Mouse (Mus musculus) testis, postnatal 10 days (tissue): ENCODE results near the gene Acacb.

Source experiments
- DNase-seq: peaks from one replicate; pipeline ENCODE4 v3.0.0; 2021; ENCODE audit warnings: low spot score

Acacb gene

DNA sequence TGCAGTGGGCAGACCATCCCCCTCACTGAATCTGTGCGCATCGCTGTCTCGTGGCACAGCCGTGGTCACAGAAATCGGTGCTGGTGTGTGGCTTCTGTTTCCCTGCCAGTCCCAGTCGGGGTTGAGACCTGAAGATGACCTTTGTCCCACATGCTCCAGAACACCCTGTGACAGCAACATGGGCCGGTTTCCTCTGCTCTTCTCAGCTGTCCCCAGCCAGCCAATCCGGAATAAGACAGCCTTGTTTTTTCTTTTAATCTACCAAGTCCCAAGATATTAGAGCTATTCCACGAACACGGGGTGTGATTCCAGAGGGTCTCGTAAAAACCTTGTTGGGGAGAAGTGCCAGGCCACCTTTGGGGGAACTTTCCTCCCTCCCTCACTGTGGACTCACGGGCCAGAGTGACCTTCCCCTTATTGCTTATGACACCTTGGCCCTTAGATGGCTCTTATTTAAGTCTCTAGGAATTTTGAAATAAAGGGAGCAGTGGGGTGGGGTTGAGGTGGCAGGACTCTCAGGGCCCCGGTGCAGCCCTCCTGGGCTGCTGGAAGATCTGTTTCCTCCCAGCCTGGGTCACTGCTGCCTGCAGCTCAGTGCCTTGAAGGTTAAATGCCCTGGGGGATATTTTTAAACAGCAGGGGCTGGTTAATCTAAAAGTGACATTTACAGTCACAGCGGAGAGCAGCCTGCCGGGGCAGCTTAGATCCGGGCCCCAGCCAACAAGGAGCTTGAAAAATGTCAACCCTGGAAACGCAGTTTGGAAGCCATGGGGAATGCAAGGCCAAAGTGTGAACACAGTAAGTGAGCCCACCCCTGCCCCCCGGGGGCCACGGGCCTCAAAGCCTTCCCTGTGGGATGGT lies at the start of gene Acacb:
TSS of gene Acacb (plus strand) at position 508 of the 861 bp plus-strand sequence.
- DNase-seq, result no peak

DNA sequence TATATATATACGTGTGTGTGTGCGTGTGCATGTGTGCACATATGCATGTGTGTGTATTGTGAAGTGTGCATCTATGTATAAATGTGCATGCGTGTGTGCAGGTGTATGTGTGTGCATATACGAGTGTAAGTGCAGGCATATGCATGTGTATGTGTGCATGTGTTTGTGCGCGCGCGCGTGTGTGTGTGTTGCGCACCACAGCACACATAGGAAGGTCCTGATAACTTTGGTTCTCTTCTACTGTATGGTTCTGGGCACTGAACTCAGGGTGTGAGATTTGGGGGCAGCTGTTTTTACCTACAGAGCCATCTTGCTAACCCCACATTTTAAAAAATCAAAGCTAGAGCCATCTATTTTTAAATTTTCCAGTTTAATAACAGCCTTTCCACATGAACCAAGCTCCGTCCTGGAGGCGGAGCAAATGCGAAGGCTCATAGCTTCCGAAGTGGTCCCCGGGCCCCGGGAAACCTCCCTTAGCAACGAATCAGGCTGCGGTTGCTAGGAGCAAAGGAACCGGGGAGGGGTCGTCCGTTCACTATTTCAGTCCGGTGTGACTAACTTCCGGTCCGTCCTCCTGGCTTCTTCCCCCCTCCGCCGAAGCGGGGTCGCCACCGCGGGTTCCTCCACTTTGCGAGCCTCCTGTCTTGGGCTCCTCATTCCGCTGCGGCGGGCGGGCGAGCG lies 46.5 kb upstream of the Acacb start:
- peak; percentile 95 for DNase-seq

DNA sequence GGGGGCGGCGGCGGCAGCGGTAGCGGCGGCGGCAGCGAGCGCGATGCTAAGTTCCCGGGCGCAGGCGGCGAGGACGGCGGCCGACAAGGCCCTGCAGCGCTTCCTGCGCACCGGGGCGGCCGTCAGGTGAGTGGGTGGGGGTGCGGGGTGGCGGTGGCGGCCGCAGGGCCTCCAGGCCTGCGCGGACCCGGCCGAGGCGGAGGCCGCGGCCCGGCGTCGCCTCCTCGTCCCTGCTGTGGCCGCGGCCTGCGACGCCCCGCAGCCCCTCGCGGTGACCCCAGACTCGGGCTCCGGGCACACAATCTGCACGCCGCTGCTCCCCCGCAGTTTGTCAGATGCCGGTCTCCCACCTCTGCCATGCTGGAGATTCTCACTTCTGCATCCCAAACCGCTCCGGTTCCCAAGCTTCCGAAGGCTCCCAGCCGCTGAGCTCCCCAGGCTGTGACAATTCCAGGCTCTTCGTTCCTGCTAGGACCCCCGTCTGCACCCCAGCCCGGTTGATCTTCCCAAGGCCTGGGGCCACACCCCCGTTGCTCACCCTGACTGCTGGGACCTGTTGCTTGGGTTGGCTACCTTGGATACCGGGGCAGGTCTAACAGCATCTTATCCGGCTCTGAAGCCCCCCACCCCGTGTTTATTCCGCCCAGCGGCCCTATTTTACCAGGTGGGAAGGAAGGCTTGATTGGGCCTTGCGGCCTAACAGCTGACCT lies 45.8 kb upstream of the Acacb start:
- DNase-seq, result peak; percentile 54

DNA sequence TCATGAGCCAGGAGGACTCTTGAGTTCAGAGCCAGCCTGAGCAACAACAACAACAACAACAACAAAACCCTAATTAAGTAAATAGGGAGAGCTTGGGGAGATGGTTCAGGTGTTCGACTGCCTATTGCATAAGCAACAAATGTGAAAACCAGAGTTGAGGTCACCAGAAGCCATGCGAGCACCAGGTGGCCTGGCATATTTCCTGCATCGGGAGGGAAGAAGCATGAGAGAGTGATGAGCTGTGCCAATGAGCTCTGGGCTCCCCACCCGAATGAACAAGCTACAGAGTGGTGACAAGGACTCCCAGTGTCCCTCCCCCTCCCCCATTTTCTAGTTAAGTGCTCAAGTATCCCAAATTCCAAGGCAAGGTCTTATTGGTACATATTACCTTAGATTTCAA lies 44.5 kb upstream of the Acacb start:
- DNase-seq, result no peak

DNA sequence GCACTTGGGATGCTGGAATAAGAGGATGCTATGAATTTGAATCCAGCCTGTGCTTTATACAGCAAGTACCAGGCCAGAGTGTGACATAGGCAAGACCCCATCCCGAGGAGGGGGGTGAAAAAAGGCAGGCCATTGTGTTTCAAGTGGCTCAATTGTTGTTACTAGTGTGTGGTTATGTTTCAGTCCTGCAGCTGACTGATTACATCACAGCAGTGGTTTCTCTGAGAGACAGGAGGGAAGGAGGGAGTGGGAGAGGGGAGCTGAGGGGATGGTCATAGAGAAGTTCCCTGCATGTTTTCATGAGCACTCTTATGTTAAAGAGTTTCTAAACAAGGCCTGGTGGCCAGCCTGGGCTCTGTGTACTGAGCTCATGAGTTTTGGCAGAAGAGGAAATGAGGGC lies 43.5 kb upstream of the Acacb start:
- no peak for DNase-seq

DNA sequence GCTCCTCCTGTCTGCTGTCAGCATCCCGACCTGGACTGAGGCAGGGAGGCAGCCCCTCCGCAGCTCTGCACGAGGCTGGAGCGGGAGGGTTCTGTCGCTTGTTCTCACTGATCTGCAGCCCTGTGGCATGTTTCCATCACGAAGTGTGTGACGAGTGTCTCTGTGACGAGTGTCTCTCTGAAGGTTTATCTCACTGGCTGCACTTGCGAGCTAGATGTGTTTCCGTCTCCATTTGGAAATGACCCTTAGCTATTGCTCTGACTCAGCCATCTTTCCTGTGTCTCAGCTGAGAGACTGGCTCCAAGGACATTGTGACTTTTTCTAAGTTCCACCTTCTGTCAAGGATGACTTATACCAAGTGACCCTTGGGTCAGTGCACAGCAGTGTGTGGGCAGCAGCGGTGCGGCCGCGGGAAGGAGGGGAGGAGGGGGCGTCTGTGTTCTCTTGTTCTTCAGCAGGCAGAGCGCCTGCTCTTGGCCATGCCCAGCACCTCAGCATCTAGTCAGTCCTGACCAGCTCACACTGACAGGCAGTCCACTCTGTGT lies 39.9 kb upstream of the Acacb start:
- DNase-seq, result no peak

DNA sequence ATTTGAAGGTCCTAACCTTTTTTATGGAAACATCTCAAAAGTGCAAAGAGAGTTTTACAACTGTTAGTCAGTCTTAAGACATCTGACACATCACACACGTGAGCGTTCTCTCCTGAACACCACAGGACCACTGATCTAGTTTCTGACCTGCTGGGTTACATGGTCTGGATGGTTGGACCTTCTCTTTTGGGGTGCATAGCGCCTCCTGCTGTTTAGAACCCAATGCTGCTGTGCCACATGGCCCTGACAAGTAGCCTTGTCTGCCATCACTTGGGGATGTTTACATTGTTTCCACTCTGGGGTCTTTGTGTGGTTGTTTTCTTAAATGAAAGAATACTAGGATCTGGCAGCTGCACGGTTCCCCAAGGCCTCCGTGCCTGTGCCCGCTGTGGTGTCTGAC lies 33.0 kb upstream of the Acacb start:
- DNase-seq, result no peak

DNA sequence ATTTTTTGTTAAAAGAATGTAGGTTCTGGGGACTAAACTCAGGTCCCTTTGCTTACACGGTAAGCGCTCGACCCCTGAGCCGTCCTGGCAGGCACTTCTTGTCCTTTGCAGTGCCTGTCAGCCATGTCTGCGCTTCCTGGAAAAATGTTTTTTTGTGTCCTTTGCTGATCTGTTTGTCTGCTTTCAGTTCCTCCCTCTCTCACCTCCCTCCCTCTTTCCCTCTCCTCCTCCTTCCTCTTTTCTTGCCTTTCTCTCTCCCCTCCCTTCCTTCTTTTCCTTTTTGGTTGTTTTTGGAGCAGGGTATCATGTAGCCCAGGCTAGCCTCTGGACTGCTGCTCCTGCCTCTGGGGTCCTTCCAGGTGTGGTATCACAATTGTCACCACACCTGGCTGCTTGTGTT lies 31.3 kb upstream of the Acacb start:
- no peak for DNase-seq

DNA sequence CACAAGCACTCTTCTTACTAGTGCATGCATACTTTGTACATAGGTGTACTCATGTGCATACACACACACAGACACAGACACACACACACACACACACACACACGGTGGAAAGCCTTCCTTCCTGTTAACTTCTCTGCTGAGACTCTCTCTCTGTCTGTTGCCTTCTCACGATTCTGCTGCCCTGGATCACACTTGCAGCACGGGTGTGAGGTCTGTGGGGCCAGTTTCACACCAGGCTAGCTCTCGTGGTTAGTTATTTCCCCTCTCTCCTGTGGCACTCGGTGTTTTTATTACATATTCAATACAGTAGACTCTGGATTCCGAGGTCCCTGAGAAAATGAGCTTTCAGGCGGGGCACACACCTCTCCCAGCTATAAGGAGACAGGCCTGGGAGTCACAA lies 29.7 kb upstream of the Acacb start:
- no peak for DNase-seq

DNA sequence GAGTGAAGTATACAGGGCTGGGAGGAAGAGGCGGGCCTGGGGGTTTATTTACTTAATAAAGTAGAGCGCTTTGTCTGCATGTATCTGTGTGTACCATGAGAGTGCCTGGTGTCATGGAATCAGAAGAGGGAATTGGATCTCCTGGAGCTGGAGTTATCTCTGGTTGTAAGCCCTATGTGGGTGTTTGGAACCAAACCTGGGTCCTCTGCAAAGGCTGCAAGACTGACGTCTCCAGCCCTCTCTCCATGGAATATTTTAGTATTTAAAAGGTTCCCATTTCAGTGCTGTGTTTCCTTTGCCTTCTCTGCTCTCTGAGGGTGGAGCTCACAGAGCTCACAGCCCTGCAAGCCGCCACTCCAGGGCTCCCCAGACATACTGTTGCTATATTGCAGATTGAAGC lies 26.5 kb upstream of the Acacb start:
- DNase-seq, result no peak

DNA sequence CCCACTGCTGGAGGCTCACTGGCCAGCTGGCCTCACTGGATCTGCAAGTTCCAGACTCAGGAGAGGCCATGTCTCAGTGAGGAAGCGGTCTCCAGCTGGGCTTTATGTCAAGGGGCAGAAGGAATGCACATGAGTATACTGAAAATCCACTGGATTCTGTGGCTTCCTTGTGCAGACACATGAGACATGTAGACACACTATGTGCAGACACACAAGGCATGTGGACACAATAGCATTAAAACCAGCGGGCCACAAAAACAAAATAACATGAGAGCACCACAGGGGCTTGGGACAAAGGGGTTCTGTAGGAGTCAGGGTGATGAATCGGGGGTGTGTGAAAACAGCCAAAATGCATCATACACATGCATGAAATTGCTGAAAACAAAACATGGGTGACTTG lies 20.3 kb upstream of the Acacb start:
- DNase-seq, result no peak

DNA sequence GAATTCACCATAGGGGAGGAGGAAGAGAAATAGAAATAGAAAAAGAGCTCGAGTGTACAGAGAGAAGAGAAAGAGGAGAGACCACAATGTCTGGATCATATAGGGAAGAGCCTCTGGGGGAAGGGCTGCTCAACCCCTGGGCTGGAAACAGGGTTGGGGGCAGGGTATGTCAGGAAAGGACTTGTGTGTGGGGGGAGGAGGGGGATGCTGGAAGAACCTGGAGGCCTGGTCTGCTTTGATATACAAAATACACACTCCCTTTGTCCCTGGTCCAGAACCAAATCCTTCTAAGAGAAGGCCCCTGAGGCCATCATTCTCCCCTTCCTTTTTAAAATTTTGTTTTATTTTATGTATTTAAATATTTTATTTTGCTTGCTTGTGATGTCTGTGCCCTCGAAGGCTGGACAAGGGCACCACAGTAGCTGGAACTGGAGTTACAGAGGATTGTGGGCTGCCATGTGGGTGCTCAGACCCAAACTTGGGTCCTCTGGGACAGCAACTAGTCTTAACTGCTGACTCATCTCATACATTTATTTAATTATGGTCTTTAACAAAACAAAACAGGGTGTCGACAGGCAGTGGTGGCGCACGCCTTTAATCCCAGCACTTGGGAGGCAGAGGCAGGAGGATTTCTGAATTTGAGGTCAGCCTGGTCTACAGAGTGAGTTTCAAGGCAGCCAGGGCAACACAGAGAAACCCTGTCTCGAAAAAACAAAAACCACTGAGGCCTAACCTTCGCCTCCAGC lies 19.7 kb upstream of the Acacb start:
- no peak for DNase-seq

DNA sequence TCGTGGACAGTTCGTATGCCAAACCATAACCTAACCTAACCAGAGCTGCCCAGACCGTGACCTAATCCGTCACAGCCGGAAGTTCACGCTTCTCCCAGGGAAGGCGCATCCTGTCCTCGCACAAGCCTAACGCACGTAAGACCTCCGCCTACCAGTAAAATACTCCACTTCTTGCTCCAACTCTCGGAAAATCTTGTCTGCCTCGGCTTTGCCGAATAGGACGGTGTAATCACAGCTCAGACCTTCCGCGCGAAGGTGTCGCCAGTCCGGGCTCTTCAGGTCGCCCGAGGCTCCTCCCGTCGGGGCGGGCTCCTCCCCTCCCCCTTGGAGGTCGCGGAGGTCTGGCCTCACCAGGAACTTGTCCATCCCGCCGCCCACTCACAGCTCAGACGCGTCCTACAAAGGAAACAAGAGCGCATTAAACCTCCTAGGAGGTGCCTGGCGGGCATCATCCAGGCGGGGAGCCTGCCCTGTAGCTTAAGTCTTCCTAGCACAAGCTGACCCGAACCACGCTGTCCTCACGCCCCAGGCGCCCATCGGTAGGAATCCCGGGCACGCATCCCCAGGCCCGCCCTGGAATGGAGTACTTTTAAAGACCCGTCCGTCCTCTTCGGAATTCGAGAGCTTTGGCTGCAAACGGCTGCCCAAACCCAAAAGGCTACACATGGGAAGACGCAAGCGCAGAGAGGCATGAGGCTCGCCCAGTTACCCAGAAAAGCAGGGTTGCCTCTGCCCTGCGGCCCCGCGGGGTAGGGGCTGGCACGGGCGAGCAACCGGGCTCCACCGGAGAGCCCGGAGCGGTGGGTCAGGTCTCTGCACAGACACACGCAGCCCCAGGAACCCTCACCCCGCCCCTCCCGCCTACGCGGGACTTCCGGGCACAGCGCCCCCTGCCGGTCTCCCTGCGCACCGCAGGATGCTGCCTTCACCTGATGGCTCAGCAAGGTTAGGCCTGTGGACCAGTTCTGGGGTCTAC lies 18.7 kb upstream of the Acacb start, which contains the start of gene Alkbh2:
TSS of gene Alkbh2 (minus strand) at position 845 of the 976 bp plus-strand sequence.
- DNase-seq, result peak; percentile 94

DNA sequence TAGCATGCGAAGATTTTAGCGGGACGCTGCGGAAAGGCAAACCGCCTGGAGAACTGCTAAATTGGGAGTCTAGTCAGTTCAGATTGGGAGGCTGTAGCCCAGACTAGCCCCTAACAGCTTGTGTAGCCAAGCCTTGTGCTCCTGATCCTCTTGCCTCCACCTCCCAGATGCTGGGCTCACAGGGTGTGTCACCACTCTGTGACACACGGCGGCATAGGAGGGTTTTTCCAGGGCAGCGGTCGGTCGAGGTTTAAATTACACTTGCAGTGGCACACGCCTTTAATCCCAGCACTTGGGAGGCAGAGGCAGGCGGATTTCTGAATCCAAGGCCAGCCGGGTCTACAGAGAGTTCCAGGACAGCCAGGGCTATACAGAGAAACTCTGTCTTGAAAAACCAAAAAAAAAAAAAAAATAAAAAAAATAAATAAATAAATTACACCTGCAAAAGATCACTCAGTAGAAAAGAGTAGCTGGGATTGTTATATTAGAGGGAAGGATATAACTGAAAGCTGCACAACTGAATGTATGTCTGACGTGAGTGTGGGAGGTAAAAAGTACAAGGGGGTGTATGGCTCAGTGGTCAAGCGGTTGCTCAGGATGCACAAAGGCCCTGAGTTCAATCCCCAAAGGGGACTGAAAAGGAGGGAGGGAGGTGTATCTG lies 16.7 kb upstream of the Acacb start:
- DNase-seq, result no peak

DNA sequence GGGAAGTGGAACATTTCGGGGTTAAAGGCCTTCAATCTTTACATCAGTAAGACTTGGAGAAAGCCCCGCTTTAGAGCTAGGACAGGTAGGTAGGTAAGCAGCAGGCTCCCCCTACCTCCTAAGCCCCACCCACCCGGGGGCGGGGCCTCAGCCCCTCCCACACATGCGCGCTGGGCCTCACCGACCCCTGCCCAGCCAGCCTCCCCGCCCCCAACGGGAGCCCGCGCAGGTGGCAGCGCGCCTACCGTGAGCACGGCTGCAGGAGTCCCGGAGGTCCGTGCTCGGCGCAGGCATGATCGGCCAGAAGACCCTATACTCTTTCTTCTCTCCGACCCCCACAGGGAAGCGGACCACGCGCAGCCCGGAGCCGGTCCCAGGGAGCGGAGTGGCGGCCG lies 16.1 kb upstream of the Acacb start, which contains the start of gene Ung:
TSS of gene Ung (plus strand) at position 176 of the 395 bp plus-strand sequence.
- peak; percentile 89 for DNase-seq

DNA sequence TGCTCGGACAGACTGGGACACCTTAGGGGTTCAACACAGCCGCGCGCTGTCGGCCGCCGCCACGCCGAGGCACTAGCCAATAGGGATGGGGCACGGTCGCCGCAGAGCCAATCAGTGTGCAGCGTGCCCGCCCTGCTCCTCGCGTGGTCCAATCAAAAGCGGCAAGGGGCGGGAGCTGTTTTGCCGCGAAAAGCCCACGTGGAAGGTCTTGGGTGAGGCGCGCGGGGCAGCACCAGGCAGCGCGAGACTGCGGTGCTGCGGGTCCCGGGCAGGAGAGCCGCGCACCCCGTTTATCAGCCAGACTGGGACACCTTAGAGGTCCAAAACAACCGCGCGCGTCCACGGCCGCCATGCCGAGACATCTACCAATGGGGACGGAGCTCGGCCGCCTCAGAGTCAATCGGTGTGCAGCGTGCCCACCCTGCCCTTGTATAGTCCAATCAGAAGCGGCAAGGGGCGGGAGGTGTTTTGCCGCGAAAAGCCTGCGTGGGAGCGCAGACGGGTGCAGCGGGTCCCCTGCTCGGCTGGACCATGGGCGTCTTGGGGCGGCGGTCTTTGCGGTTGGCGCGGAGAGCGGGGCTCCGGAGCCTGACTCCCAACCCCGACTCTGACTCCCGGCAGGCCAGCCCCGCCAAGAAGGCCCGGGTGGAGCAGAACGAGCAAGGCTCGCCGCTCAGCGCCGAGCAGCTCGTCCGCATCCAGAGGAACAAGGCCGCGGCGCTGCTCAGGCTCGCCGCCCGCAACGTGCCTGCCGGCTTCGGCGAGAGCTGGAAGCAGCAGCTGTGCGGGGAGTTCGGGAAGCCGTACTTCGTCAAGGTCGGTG lies 15.4 kb upstream of the Acacb start:
- peak; percentile 96 for DNase-seq

DNA sequence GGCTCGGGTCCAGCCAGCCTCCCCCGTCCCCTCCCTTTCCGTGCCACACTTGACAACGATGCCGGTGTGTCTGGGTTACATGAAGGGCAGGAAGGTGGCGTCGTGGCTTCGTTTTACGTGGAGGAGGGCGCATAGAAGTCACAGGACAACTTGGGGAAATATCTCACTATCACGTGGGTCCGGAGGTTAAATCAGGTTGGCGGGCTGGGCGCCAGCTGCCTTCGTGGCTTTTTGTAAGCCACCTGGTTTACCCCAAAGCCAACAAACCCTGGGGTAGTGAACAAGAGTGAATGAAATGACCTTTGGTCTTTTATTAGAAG lies 14.9 kb upstream of the Acacb start:
- DNase-seq, result peak; percentile 83

DNA sequence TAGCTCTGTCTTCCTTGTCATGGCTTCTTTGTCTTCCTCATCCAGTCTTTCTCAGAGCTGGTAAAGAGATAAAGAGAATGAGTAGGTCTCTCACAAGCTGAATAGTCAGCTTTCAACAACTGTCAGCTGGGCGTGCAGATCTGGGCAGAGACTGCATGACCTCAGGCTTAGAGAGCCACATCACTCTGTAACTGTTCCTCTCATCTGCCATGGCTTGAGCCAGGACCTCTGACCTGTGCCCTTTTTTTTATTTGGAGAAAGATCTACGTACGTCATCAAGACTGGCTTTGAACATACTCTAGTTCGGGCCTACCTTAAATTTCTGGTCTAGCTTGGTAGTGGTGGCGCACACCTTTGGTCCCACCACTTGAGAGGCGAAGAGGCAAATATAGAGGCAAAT lies 13.5 kb upstream of the Acacb start:
- no peak for DNase-seq

DNA sequence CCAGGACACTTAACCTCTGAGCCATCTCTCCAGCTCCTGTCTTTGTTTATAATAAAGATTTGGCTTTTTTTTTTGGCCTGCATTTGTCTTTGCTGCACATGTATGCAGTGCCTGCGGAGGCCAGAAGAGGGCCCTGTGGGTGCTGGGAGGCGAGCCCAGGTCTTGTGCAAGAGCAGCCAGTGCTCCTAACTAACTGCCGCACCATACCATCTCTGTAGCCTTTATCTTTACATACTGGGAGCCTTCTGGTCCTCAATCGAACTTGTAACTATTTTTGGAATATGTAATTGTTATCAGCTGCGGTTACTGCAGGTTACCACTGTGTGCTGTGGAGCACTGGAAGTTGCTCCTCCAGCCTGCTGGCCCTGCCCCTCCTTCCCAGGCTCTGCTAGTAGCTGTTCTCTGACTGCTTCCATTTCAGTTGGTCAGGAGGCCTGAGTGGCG lies 12.2 kb upstream of the Acacb start:
- DNase-seq, result peak; percentile 85
